Mouse (Mus musculus): ENCODE data around the gene Ndufv1.

- TF ChIP-seq CTCF (IDR thresholded peaks at IDR 0.05; ENCODE audit: low read depth) (no peak), EP300 (optimal IDR thresholded peaks at IDR 0.05) (no peak)
Observed at GRCm38 (mm10) chr19:4057389-4057788, 44.8 kb upstream of the Ndufv1 start.
